Mouse (Mus musculus) thymus, adult 2 months (tissue): ENCODE results near the gene Rab6b.

Experiments
- CTCF ChIP-seq: fragments of 200-500 bp; IDR thresholded peaks from 2 replicates; pipeline ENCODE4 v1.5.1; 2012; ENCODE audit warnings: mild to moderate bottlenecking, control low read depth, low read length, moderate library complexity, borderline replicate concordance; ENCODE audit not compliant: control insufficient read depth, poor library complexity, insufficient read depth; ENCODE audit errors: extremely low read depth
- POLR2A ChIP-seq: fragments of 200-500 bp; IDR thresholded peaks from 2 replicates; pipeline ENCODE4 v1.6.1; 2012; ENCODE audit warnings: mild to moderate bottlenecking, low read length, control low read depth, moderate library complexity; ENCODE audit not compliant: control insufficient read depth, poor library complexity, insufficient read depth; ENCODE audit errors: extremely low read depth

- TF ChIP-seq POLR2A (no peak), CTCF (no peak)
Measured at GRCm38 (mm10) chr9:103091039-103091883, 20.3 kb upstream of the Rab6b start.
